31 mouse cellular contexts compared by ENCODE assay signal in genomic region chr8:57507556-57508063, GRCm38 (mm10). TPM values are rescaled to one million over a fixed set of nuclear protein-coding genes. Genes with fewer than 3 reads are reported as not detected.
DNase-seq lines count a peak whose midpoint lies in the region; ATAC-seq and TF ChIP-seq lines count a peak whose summit lies in the region.
"Had no signal": no experiment of that assay in that cellular context is flagged by ENCODE, and none has a peak within 500 bp of the region (broad histone marks: within the 10 kb centered on the region; RNA-seq: fewer than 3 reads in every experiment).

No protein-coding gene starts in this region.

- H3K27ac ChIP-seq in gastrocnemius, adult 2 months, result peak overlapping the region; percentile 38; the same call in 1 of the 2 replicates
- H3K27ac ChIP-seq in limb, embryonic 11.5 days (replicated peaks; ENCODE audit: low read depth, low read length), result no peak overlapping the region
- H3K27ac ChIP-seq in limb, embryonic 10.5 days, result no peak overlapping the region
- no peak overlapping the region for H3K27ac ChIP-seq in neural tube, embryonic 15.5 days (replicated peaks)
- no peak overlapping the region for H3K27ac ChIP-seq in stomach, postnatal 0 days (replicated peaks)
- H3K27ac ChIP-seq: embryonic facial prominence, embryonic 13.5 days; forebrain, embryonic 13.5 days; heart, embryonic 15.5 days; intestine, embryonic 15.5 days; limb, embryonic 12.5 days; liver, embryonic 14.5 days; midbrain, embryonic 13.5 days had no signal

- 79% methylated on average over 4 of the region's 4 CpGs for WGBS in limb, embryonic 11.5 days
- 88% methylated on average over 4 of the region's 4 CpGs for WGBS in limb, embryonic 10.5 days
- WGBS in neural tube, embryonic 15.5 days, result 90% methylated on average over 4 of the region's 4 CpGs
- WGBS in stomach, postnatal 0 days, result 88% methylated on average over 4 of the region's 4 CpGs

- no peaks in the 10 kb centered on the region for H3K27me3 ChIP-seq in limb, embryonic 11.5 days (ENCODE audit: control insufficient read depth, insufficient read depth, low read length)
- no peaks in the 10 kb centered on the region for H3K27me3 ChIP-seq in limb, embryonic 10.5 days (ENCODE audit: low read depth, poor library complexity, severe bottlenecking)
- H3K27me3 ChIP-seq in neural tube, embryonic 15.5 days (replicated peaks), result 0 out of 2 replicates have a peak, but pooled peaks cover 3% of the 10 kb centered on the region
- H3K27me3 ChIP-seq in stomach, postnatal 0 days (ENCODE audit: control insufficient read depth, insufficient read depth, low read length), result no peaks in the 10 kb centered on the region
- H3K27me3 ChIP-seq: embryonic facial prominence, embryonic 13.5 days; forebrain, embryonic 13.5 days; heart, embryonic 15.5 days; intestine, embryonic 15.5 days; limb, embryonic 12.5 days; midbrain, embryonic 13.5 days had no signal

- no peak overlapping the region for H3K4me2 ChIP-seq in limb, embryonic 11.5 days (ENCODE audit: low read depth, severe bottlenecking)
- H3K4me2 ChIP-seq in neural tube, embryonic 15.5 days, result no peak overlapping the region
- no peak overlapping the region for H3K4me2 ChIP-seq in stomach, postnatal 0 days (replicated peaks; ENCODE audit: low read depth)
- H3K4me2 ChIP-seq: embryonic facial prominence, embryonic 13.5 days; forebrain, embryonic 13.5 days; heart, embryonic 15.5 days; intestine, embryonic 15.5 days; limb, embryonic 12.5 days; midbrain, embryonic 13.5 days had no signal

- no peak for TF ChIP-seq CTCF in gastrocnemius, adult 2 months (IDR thresholded peaks at IDR 0.05)
- TF ChIP-seq CTCF in stomach, postnatal 0 days (IDR thresholded peaks at IDR 0.05; ENCODE audit: low read depth), result no peak

- H3K9me3 ChIP-seq in limb, embryonic 11.5 days (ENCODE audit: control insufficient read depth, low read length), result no peaks in the 10 kb centered on the region
- no peaks in the 10 kb centered on the region for H3K9me3 ChIP-seq in limb, embryonic 10.5 days (replicated peaks)
- no peaks in the 10 kb centered on the region for H3K9me3 ChIP-seq in neural tube, embryonic 15.5 days (replicated peaks)
- no peaks in the 10 kb centered on the region for H3K9me3 ChIP-seq in stomach, postnatal 0 days (ENCODE audit: control insufficient read depth, low read length)
- H3K9me3 ChIP-seq: embryonic facial prominence, embryonic 13.5 days; forebrain, embryonic 13.5 days; heart, embryonic 15.5 days; intestine, embryonic 15.5 days; limb, embryonic 12.5 days; midbrain, embryonic 13.5 days had no signal

- TF ChIP-seq EP300 in stomach, postnatal 0 days (optimal IDR thresholded peaks at IDR 0.05), result no peak

- H3K36me3 ChIP-seq in limb, embryonic 11.5 days (ENCODE audit: control insufficient read depth, insufficient read depth, low read length), result no peaks in the 10 kb centered on the region
- peaks cover 1% of the 10 kb centered on the region for H3K36me3 ChIP-seq in limb, embryonic 10.5 days
- H3K36me3 ChIP-seq in neural tube, embryonic 15.5 days, result no peaks in the 10 kb centered on the region
- H3K36me3 ChIP-seq in stomach, postnatal 0 days (ENCODE audit: control insufficient read depth, insufficient read depth, low read length), result no peaks in the 10 kb centered on the region
- H3K36me3 ChIP-seq: embryonic facial prominence, embryonic 13.5 days; intestine, embryonic 15.5 days; limb, embryonic 12.5 days; midbrain, embryonic 13.5 days had no signal

- no peak for DNase-seq in gastrocnemius, adult 2 months
- no peak for DNase-seq in gastrocnemius, postnatal 25 days
- DNase-seq in limb, embryonic 11.5 days (ENCODE audit: low spot score), result peak; percentile 17
- DNase-seq in limb, embryonic 10.5 days (ENCODE audit: low spot score), result no peak
- peak; percentile 11 for DNase-seq in neural tube, embryonic 10.5 days (ENCODE audit: extremely low spot score, low spot score)
- DNase-seq in stomach, postnatal 0 days (ENCODE audit: low spot score), result peak; percentile 38
- DNase-seq: adrenal gland, postnatal 25 days; cerebellum, adult 18-20 months; cerebellum, postnatal 10 days; gastrocnemius, postnatal 36 days; heart, adult 2 months; kidney, adult 9 months; kidney, postnatal 14 days; layer of hippocampus, adult 9-11 months; lung, postnatal 36 days; right cerebral cortex, postnatal 25 days; thymus, adult 2 months; thymus, postnatal 36 days had no signal

- no peak overlapping the region for H3K4me3 ChIP-seq in gastrocnemius, adult 2 months
- H3K4me3 ChIP-seq in limb, embryonic 11.5 days (ENCODE audit: low read depth, low read length), result no peak overlapping the region
- H3K4me3 ChIP-seq in limb, embryonic 10.5 days, result no peak overlapping the region
- H3K4me3 ChIP-seq in neural tube, embryonic 15.5 days (replicated peaks), result no peak overlapping the region
- H3K4me3 ChIP-seq in stomach, postnatal 0 days (ENCODE audit: low read depth, low read length), result no peak overlapping the region
- H3K4me3 ChIP-seq: embryonic facial prominence, embryonic 13.5 days; forebrain, embryonic 13.5 days; heart, adult 2 months; heart, embryonic 15.5 days; intestine, embryonic 15.5 days; limb, embryonic 12.5 days; midbrain, embryonic 13.5 days had no signal

- intact Hi-C loops in gastrocnemius, adult 2 months (cut with DNase I), result no loop called here

- H3K9ac ChIP-seq in limb, embryonic 11.5 days (ENCODE audit: low read length), result no peak overlapping the region
- H3K9ac ChIP-seq in neural tube, embryonic 15.5 days (replicated peaks), result no peak overlapping the region
- H3K9ac ChIP-seq in stomach, postnatal 0 days (ENCODE audit: low read length), result no peak overlapping the region
- H3K9ac ChIP-seq: embryonic facial prominence, embryonic 13.5 days; forebrain, embryonic 13.5 days; heart, embryonic 15.5 days; intestine, embryonic 15.5 days; limb, embryonic 12.5 days; liver, embryonic 14.5 days; midbrain, embryonic 13.5 days had no signal

- no peaks in the 10 kb centered on the region for H3K4me1 ChIP-seq in limb, embryonic 11.5 days (ENCODE audit: control insufficient read depth, insufficient read depth, low read length)
- peaks cover 13% of the 10 kb centered on the region; the same call in 1 of the 2 replicates for H3K4me1 ChIP-seq in limb, embryonic 10.5 days
- H3K4me1 ChIP-seq in neural tube, embryonic 15.5 days, result peaks cover 7% of the 10 kb centered on the region
- H3K4me1 ChIP-seq in stomach, postnatal 0 days (replicated peaks; ENCODE audit: control insufficient read depth, insufficient read depth), result no peaks in the 10 kb centered on the region

- no peak for ATAC-seq in limb, embryonic 11.5 days (ENCODE audit: insufficient number of reproducible peaks, low FRiP score, low TSS enrichment, low read depth)
- no peak for ATAC-seq in neural tube, embryonic 15.5 days (ENCODE audit: low FRiP score)
- no peak for ATAC-seq in stomach, postnatal 0 days (ENCODE audit: low FRiP score, low TSS enrichment)
- ATAC-seq: CD4-positive, CD25-positive, alpha-beta regulatory T cell, adult 4 months; forebrain, embryonic 13.5 days; hindbrain, embryonic 16.5 days; intestine, embryonic 15.5 days; midbrain, embryonic 13.5 days had no signal

RNA-seq across cellular contexts. Expression of gene Hmgb2, which starts 4.1 kb away (rescaled TPM):
- total RNA-seq in gastrocnemius, adult 2 months (2021), result 1 to 10 TPM; 2.8 to 3.2 TPM
- 1 to 10 TPM; 2.7 to 5.6 TPM for total RNA-seq in gastrocnemius, postnatal 25 days (2021)
- 597 and 671 TPM in 2 replicates for polyA plus RNA-seq in limb, embryonic 11.5 days (2014; fragmentation: Nextera tagmentation; extraction: Ambion mirVana)
- polyA plus RNA-seq in limb, embryonic 10.5 days (2016; fragmentation: Nextera tagmentation; extraction: Ambion mirVana), result 497 and 548 TPM in 2 replicates
- polyA plus RNA-seq in neural tube, embryonic 15.5 days (2015; fragmentation: Nextera tagmentation; extraction: Ambion mirVana), result 41.8 and 135 TPM in 2 replicates
- polyA plus RNA-seq in stomach, postnatal 0 days (2015; fragmentation: Nextera tagmentation; extraction: Ambion mirVana), result 158 and 220 TPM in 2 replicates

RNA-seq across cellular contexts. Expression of gene Sap30, which starts 19.9 kb away (rescaled TPM):
- total RNA-seq in gastrocnemius, adult 2 months (2021), result 10 to 100 TPM; 10.0 to 21.1 TPM
- 10 to 100 TPM; 10.2 to 18.5 TPM for total RNA-seq in gastrocnemius, postnatal 25 days (2021)
- polyA plus RNA-seq in limb, embryonic 11.5 days (2014; fragmentation: Nextera tagmentation; extraction: Ambion mirVana), result 93.7 and 97.7 TPM in 2 replicates
- 76.5 and 82.9 TPM in 2 replicates for polyA plus RNA-seq in limb, embryonic 10.5 days (2016; fragmentation: Nextera tagmentation; extraction: Ambion mirVana)
- 25.0 and 26.2 TPM in 2 replicates for polyA plus RNA-seq in neural tube, embryonic 15.5 days (2015; fragmentation: Nextera tagmentation; extraction: Ambion mirVana)
- 23.8 and 28.6 TPM in 2 replicates for polyA plus RNA-seq in stomach, postnatal 0 days (2015; fragmentation: Nextera tagmentation; extraction: Ambion mirVana)

RNA-seq across cellular contexts. Expression of gene Scrg1, which starts 51.9 kb away (rescaled TPM):
- total RNA-seq in gastrocnemius, adult 2 months (2021), result not detected
- total RNA-seq in gastrocnemius, postnatal 25 days (2021), result not detected
- polyA plus RNA-seq in limb, embryonic 11.5 days (2014; fragmentation: Nextera tagmentation; extraction: Ambion mirVana), result 1.1 and 1.4 TPM in 2 replicates
- not detected in 2 replicates for polyA plus RNA-seq in limb, embryonic 10.5 days (2016; fragmentation: Nextera tagmentation; extraction: Ambion mirVana)
- polyA plus RNA-seq in neural tube, embryonic 15.5 days (2015; fragmentation: Nextera tagmentation; extraction: Ambion mirVana), result 12.5 and 13.0 TPM in 2 replicates
- polyA plus RNA-seq in stomach, postnatal 0 days (2015; fragmentation: Nextera tagmentation; extraction: Ambion mirVana), result 0.65 and 0.98 TPM in 2 replicates
- total RNA-seq: adrenal gland, postnatal 25 days; common myeloid progenitor, adult 5-6 weeks; gastrocnemius, postnatal 36 days; heart, adult 2 months; heart, postnatal 25 days; megakaryocyte-erythroid progenitor cell, adult 5-6 weeks had no signal
- polyA plus RNA-seq: CD4-positive, CD25-positive, alpha-beta regulatory T cell, adult 4 months; liver, embryonic 14.5 days had no signal

Comparison
In these comparisons a context has a peak if more than half of its experiments do, and no peak if none do; other contexts are left out.
1. DNase-seq: peak in limb, embryonic 11.5 days (single experiment), neural tube, embryonic 10.5 days (single experiment) and stomach, postnatal 0 days (single experiment); none in gastrocnemius, adult 2 months (single experiment), gastrocnemius, postnatal 25 days (single experiment) and limb, embryonic 10.5 days (single experiment).